Mouse (Mus musculus): ENCODE measurements around the gene Rusc2.
A peak's percentile ranks its signal among the peaks of the same experiment; 100 is the strongest.

GRCm38 (mm10) chr4:43381408-43382154 is at the start of gene Rusc2:
- peak; percentile 73 for TF ChIP-seq CTCF (IDR thresholded peaks at IDR 0.05)
- no peak for TF ChIP-seq EP300 (IDR thresholded peaks at IDR 0.05)

Data from lung, postnatal 0 days (tissue).